Mouse (Mus musculus) macrophage (primary cell): ENCODE measurements around the gene C1qtnf12. TPM values are rescaled to one million over a fixed set of nuclear protein-coding genes. Genes with fewer than 3 reads are reported as not detected.

Source experiments
- polyA plus RNA-seq: library from polyadenylated mRNA; stranded (reverse); fragments of 250-400 nt; gene quantifications from 3 replicates; pipeline ENCODE4 v1.2.4, GENCODE M21; 2018; ENCODE audit warnings: inconsistent platforms

Gene C1qtnf12
- polyA plus RNA-seq, 1 experiment from 2014 or later = 5.3 TPM

Other genes with a start within 250 kb of the C1qtnf12 start
- 0.10 to 1.0 TPM (median 0.32 TPM) in 3 replicates for gene Tmem240, start 227.5 kb upstream of the C1qtnf12 start, polyA plus RNA-seq
- 11.3 to 32.7 TPM (median 12.1 TPM) in 3 replicates for gene Atad3a, start 201.2 kb upstream of the C1qtnf12 start, polyA plus RNA-seq
- 0.09 to 0.10 TPM in 2 of 3 replicates, not detected in the other for gene Vwa1, start 187.6 kb upstream of the C1qtnf12 start, polyA plus RNA-seq
- gene Tmem88b, start 176.4 kb upstream of the C1qtnf12 start, polyA plus RNA-seq = not detected in 3 replicates
- not detected in 3 replicates for gene Ankrd65, start 171.9 kb upstream of the C1qtnf12 start, polyA plus RNA-seq
- 60.1 to 101 TPM (median 65.9 TPM) in 3 replicates for gene Mrpl20, start 159.4 kb upstream of the C1qtnf12 start, polyA plus RNA-seq
- 21.9 to 54.1 TPM (median 31.3 TPM) in 3 replicates for gene Ccnl2, start 149.8 kb upstream of the C1qtnf12 start, polyA plus RNA-seq
- 66.8 to 92.5 TPM (median 68.1 TPM) in 3 replicates for gene Aurkaip1, start 131.0 kb upstream of the C1qtnf12 start, polyA plus RNA-seq
- gene Mxra8, start 122.6 kb upstream of the C1qtnf12 start, polyA plus RNA-seq = 0.19 to 1.1 TPM (median 0.32 TPM) in 3 replicates
- gene Dvl1, start 114.9 kb upstream of the C1qtnf12 start, polyA plus RNA-seq = 6.2 to 13.8 TPM (median 12.2 TPM) in 3 replicates
- 0.04 to 0.11 TPM in 2 of 3 replicates, not detected in the other for gene Tas1r3, start 99.0 kb upstream of the C1qtnf12 start, polyA plus RNA-seq
- gene Cptp, start 92.9 kb upstream of the C1qtnf12 start, polyA plus RNA-seq = 6.6 to 11.4 TPM (median 8.7 TPM) in 3 replicates
- gene Ints11, start 92.8 kb upstream of the C1qtnf12 start, polyA plus RNA-seq = 11.2 to 22.1 TPM (median 18.6 TPM) in 3 replicates
- gene Pusl1, start 70.5 kb upstream of the C1qtnf12 start, polyA plus RNA-seq = 12.4 to 21.3 TPM (median 17.4 TPM) in 3 replicates
- 8.2 to 8.7 TPM (median 8.3 TPM) in 3 replicates for gene Acap3, start 70.5 kb upstream of the C1qtnf12 start, polyA plus RNA-seq
- 55.7 to 67.6 TPM (median 65.4 TPM) in 3 replicates for gene Ube2j2, start 18.5 kb upstream of the C1qtnf12 start, polyA plus RNA-seq
- 1.4 to 6.1 TPM (median 2.9 TPM) in 3 replicates for gene B3galt6, start 30.3 kb downstream of the C1qtnf12 start, polyA plus RNA-seq
- 261 to 438 TPM (median 289 TPM) in 3 replicates for gene Sdf4, start 30.6 kb downstream of the C1qtnf12 start, polyA plus RNA-seq
- 0.47 to 0.95 TPM (median 0.93 TPM) in 3 replicates for gene Tnfrsf4, start 51.5 kb downstream of the C1qtnf12 start, polyA plus RNA-seq
- 0.29 to 0.30 TPM in 2 of 3 replicates, not detected in the other for gene Tnfrsf18, start 63.8 kb downstream of the C1qtnf12 start, polyA plus RNA-seq
- gene Ttll10, start 97.1 kb downstream of the C1qtnf12 start, polyA plus RNA-seq = not detected in 3 replicates
- 3.9 to 7.6 TPM (median 5.1 TPM) in 3 replicates for gene 9430015G10Rik, start 147.7 kb downstream of the C1qtnf12 start, polyA plus RNA-seq
- gene Rnf223, start 168.2 kb downstream of the C1qtnf12 start, polyA plus RNA-seq = not detected in 3 replicates
- 3.3 to 10.5 TPM (median 7.2 TPM) in 3 replicates for gene Agrn, start 235.2 kb downstream of the C1qtnf12 start, polyA plus RNA-seq
- gene Isg15, start 238.5 kb downstream of the C1qtnf12 start, polyA plus RNA-seq = 62.5 to 462 TPM (median 183 TPM) in 3 replicates
- 0.53 to 3.8 TPM (median 0.88 TPM) in 3 replicates for gene AW011738, start 241.0 kb downstream of the C1qtnf12 start, polyA plus RNA-seq